Mouse (Mus musculus) macrophage (primary cell): ENCODE results near the gene Vcl. TPM values are rescaled to one million over a fixed set of nuclear protein-coding genes. Genes with fewer than 3 reads are reported as not detected.

Source experiments
- H3K27ac ChIP-seq: fragments of 350-480 bp; formaldehyde crosslinking; 2 replicates; pipeline ENCODE4 v1.9.0; 2021
- H3K36me3 ChIP-seq: fragments of 350-480 bp; formaldehyde crosslinking; 2 replicates; pipeline ENCODE4 v1.9.0; 2021; ENCODE audit errors: inconsistent target
- H3K4me3 ChIP-seq: fragments of 350-480 bp; formaldehyde crosslinking; 2 replicates; pipeline ENCODE4 v1.9.0; 2021; ENCODE audit errors: inconsistent target
- H3K79me2 ChIP-seq: fragments of 350-480 bp; formaldehyde crosslinking; 2 replicates; pipeline ENCODE4 v1.9.0; 2021; ENCODE audit errors: inconsistent target
- WGBS: methylation state at CpG from one replicate; pipeline ENCODE4 v1.1.7; 2026; ENCODE audit warnings: inconsistent platforms; ENCODE audit not compliant: missing documents; 5-methylcytosine and 5-hydroxymethylcytosine counted together
- polyA plus RNA-seq: library from polyadenylated mRNA; stranded (reverse); fragments of 250-400 nt; gene quantifications from 3 replicates; pipeline ENCODE4 v1.2.4, GENCODE M21; 2018; ENCODE audit warnings: inconsistent platforms

The Vcl gene
- polyA plus RNA-seq, 1 experiment from 2014 or later, result 27.3 TPM

GRCm38 (mm10) chr14:21017871-21018270 is 88.7 kb downstream of the Vcl start:
- peaks cover 7% of the 10 kb centered on the region; the same call in 1 of the 2 replicates for H3K36me3 ChIP-seq
- WGBS, result 88% methylated on average over 5 of the region's 5 CpGs
- no peak overlapping the region for H3K27ac ChIP-seq

DNA sequence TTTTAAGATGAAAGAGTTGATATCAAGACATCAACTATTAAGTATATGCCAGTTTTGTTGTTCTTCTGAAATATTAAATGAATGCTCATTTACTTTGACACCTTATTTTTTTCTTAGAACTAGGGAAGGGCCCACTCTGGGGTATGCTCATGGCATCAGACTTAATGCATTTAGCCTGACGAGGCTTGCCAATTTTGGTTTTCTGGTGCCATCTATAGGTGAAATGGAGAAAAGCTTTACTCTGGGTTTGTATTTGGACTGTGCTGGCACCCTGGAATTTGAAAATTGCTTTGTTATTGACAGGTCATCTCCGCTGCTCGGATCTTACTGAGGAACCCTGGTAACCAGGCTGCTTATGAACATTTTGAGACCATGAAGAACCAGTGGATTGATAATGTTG is 89.8 kb downstream of the Vcl start:
- 75% methylated on average over 3 of the region's 3 CpGs for WGBS
- Histone ChIP-seq H3K4me3 (no peak overlapping the region), H3K27ac (no peak overlapping the region), H3K79me2 (no peaks in the 10 kb centered on the region), H3K36me3 (peaks cover 8% of the 10 kb centered on the region; the same call in 1 of the 2 replicates)

More at GRCm38 (mm10) chr14:21017871-21018270, 88.7 kb downstream of the Vcl start:
- no peaks in the 10 kb centered on the region for H3K79me2 ChIP-seq
- H3K4me3 ChIP-seq, result no peak overlapping the region

GRCm38 (mm10) chr14:21020435-21020834 is 91.2 kb downstream of the Vcl start:
- Histone ChIP-seq H3K79me2 (no peaks in the 10 kb centered on the region), H3K36me3 (peaks cover 22% of the 10 kb centered on the region; the same call in 1 of the 2 replicates)
- 98% methylated on average over 8 of the region's 8 CpGs for WGBS

GRCm38 (mm10) chr14:21027542-21027941 is 98.3 kb downstream of the Vcl start:
- Histone ChIP-seq H3K4me3 (no peak overlapping the region), H3K27ac (no peak overlapping the region), H3K36me3 (peaks cover 27% of the 10 kb centered on the region; the same call in 1 of the 2 replicates), H3K79me2 (no peaks in the 10 kb centered on the region)

More at GRCm38 (mm10) chr14:21020435-21020834, 91.2 kb downstream of the Vcl start:
- Histone ChIP-seq H3K4me3 (no peak overlapping the region), H3K27ac (no peak overlapping the region)

DNA sequence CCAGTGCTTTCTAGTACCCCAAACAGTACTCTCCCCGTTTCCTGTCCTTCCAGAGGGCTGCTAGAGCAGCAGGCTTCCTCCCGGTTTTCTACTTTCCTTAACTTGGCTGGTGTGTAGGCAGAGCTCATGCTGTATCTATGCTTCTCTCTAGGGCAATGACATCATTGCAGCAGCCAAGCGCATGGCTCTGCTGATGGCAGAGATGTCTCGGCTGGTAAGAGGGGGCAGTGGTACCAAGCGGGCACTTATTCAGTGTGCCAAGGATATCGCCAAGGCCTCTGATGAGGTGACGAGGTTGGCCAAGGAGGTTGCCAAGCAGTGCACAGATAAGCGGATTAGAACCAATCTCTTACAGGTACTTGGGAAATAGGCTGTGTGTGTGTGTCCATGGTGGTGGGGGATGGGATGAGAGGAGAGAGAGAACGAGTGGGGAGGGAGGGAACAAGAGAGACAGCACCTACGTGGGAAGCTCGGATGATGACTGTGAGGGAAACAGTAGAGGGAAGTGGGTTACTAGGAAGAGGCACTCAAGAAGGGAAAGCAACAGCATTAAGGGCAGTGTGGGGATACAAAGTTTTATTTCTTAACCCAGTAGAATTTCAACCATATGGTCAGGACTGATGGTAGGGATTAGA is 99.9 kb downstream of the Vcl start:
- WGBS, result 86% methylated on average over 11 of the region's 11 CpGs
- H3K36me3 ChIP-seq, result peaks cover 27% of the 10 kb centered on the region

DNA sequence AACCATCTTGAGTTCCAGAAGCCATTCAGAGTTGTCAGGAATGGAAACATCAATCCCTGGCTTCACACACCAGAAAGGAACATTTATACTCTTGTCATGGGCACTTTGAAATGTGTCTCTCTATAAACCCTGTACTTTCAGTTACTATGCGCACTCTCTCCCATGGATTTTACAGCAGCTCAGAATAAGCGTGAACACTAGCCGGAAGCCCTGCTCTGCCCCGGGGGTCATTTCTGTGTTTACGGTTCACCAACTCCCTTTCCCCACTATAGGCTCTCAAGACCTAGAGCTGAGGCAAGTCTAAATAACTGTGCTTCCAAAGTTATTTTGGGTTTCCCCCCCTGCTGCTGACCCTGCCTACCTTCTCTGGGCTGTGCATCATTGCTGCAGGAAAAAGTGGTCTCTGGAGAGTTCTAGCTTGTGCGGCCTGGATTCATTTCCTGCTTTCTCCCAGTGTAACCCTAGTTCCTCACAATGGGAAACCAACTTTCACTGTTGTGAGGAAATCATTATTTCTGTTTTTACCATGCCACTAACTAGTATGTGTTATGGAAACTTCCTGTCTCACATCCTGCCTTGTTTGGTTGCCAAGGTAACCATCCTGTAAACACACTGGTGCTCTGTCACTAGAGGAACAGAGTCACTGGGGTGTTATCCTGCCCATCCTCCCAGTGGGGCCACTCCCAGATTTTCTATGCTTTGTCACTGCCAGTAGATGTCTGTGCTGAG is 102.7 kb downstream of the Vcl start:
- Histone ChIP-seq H3K4me3 (no peak overlapping the region), H3K36me3 (peaks cover 25% of the 10 kb centered on the region), H3K79me2 (no peaks in the 10 kb centered on the region), H3K27ac (peak overlapping the region; percentile 46)
- WGBS, result 65% methylated on average over 6 of the region's 6 CpGs

More for the DNA sequence above, 99.9 kb downstream of the Vcl start:
- H3K79me2 ChIP-seq, result no peaks in the 10 kb centered on the region
- H3K4me3 ChIP-seq, result no peak overlapping the region
- H3K27ac ChIP-seq, result no peak overlapping the region

DNA sequence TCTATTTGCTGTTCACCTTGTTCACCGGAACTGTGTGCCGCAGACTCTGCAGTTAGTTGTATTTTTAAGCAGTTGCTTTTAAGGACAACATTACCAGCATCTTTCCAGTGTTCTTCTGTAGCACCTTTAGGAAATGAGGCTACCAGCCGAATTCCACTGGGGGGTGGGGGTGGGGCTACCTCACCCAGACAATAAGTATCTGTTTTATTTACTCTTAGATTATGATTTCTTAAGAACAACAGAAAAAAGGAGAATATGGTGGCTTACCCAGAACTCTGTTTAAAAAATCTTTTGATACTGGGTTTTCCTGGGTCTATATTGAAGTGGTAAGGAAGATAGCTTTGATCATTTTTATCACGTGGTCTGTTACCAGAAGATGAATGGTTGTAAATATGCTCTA is 105.1 kb downstream of the Vcl start:
- H3K36me3 ChIP-seq, result peaks cover 24% of the 10 kb centered on the region

GRCm38 (mm10) chr14:21034791-21035190 is 105.6 kb downstream of the Vcl start:
- Histone ChIP-seq H3K36me3 (peaks cover 24% of the 10 kb centered on the region), H3K27ac (no peak overlapping the region), H3K79me2 (no peaks in the 10 kb centered on the region), H3K4me3 (no peak overlapping the region)
- 84% methylated on average over 3 of the region's 3 CpGs for WGBS

More for the DNA sequence above, 105.1 kb downstream of the Vcl start:
- 87% methylated on average over 4 of the region's 4 CpGs for WGBS
- H3K27ac ChIP-seq, result no peak overlapping the region
- no peaks in the 10 kb centered on the region for H3K79me2 ChIP-seq
- H3K4me3 ChIP-seq, result no peak overlapping the region

- 94% methylated on average over 8 of the region's 12 CpGs for WGBS
- H3K4me3 ChIP-seq, result no peak overlapping the region
- H3K27ac ChIP-seq, result no peak overlapping the region
- peaks cover 30% of the 10 kb centered on the region; the same call in 1 of the 2 replicates for H3K79me2 ChIP-seq
- H3K36me3 ChIP-seq, result peaks cover 41% of the 10 kb centered on the region
Observed at GRCm38 (mm10) chr14:21039077-21039476, 109.9 kb downstream of the Vcl start.

- peaks cover 41% of the 10 kb centered on the region for H3K36me3 ChIP-seq
- 90% methylated on average over 4 of the region's 4 CpGs for WGBS
- no peak overlapping the region for H3K4me3 ChIP-seq
- H3K27ac ChIP-seq, result no peak overlapping the region
- peaks cover 36% of the 10 kb centered on the region for H3K79me2 ChIP-seq
Observed at GRCm38 (mm10) chr14:21039623-21040022, 110.4 kb downstream of the Vcl start.

- H3K36me3 ChIP-seq, result peaks cover 21% of the 10 kb centered on the region; the same call in 1 of the 2 replicates
- H3K27ac ChIP-seq, result no peak overlapping the region
- peaks cover 90% of the 10 kb centered on the region for H3K79me2 ChIP-seq
- H3K4me3 ChIP-seq, result no peak overlapping the region
- 53% methylated on average over 2 of the region's 2 CpGs for WGBS
Observed at GRCm38 (mm10) chr14:21047840-21048239, 118.6 kb downstream of the Vcl start.

DNA sequence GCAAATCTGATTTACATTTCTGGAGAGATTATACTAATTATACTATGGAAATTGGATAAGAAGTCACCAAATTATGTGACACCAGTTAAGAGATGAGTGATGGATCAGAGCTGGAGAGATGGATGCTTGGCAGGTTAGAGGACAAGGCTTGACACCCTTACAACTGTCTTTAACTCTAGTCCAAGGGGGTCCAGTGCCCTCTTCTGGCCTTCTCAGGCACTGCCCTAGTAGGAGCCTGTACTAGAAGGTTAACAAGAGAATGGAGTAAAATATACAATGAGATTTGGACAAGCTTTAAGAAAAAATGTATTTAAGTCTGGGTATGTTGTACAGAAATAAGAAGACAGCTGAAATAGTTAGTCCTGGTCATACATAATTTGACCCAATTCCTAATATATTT is 119.7 kb downstream of the Vcl start:
- Histone ChIP-seq H3K27ac (no peak overlapping the region), H3K4me3 (no peak overlapping the region), H3K36me3 (peaks cover 13% of the 10 kb centered on the region; the same call in 1 of the 2 replicates), H3K79me2 (peaks cover 80% of the 10 kb centered on the region)

GRCm38 (mm10) chr14:21050734-21051133 is 121.5 kb downstream of the Vcl start:
- Histone ChIP-seq H3K4me3 (peak overlapping the region; percentile 98; the same call in 1 of the 2 replicates), H3K79me2 (peaks cover 61% of the 10 kb centered on the region), H3K36me3 (0 out of 2 replicates have a peak, but pooled peaks cover 4% of the 10 kb centered on the region), H3K27ac (no peak overlapping the region)
- whole genome bisulfite sequencing, result 79% methylated on average over 3 of the region's 3 CpGs

GRCm38 (mm10) chr14:21051380-21052111 is 122.3 kb downstream of the Vcl start:
- Histone ChIP-seq H3K4me3 (peak overlapping the region; percentile 98), H3K79me2 (peaks cover 53% of the 10 kb centered on the region), H3K27ac (peak overlapping the region; percentile 91), H3K36me3 (no peaks in the 10 kb centered on the region)
- 4% methylated on average over 28 of the region's 28 CpGs for WGBS
